In the genomic region with DNA sequence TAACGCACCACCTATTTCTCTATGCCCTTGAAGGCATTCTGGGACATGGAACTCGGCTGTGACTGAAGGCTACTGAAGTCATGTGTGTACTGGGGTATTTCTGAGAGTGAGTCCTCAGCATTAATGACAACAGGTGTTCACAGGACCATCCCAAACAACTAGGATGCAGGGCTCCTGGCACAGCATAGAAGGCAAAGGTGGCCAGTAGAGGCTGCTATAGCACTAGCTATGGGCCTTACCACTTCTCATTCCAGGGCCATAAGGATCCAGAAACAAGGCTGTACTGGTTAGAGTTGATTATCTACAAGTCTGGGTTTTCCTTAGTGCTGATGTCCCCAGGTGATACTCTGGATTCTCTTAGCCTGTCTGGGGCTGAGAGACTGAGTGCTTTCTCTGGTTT, we compare ENCODE assay signal across 21 mouse cellular contexts. TPM values are rescaled to one million over a fixed set of nuclear protein-coding genes. Genes with fewer than 3 reads are reported as not detected.
DNase-seq lines count a peak whose midpoint lies in the region; ATAC-seq lines count a peak whose summit lies in the region.
"Had no signal": no experiment of that assay in that cellular context is flagged by ENCODE, and none has a peak within 500 bp of the region (broad histone marks: within the 10 kb centered on the region; RNA-seq: fewer than 3 reads in every experiment).

No protein-coding gene starts in this region.

- H3K4me1 ChIP-seq in forebrain, embryonic 13.5 days = peaks cover 28% of the 10 kb centered on the region
- peaks cover 18% of the 10 kb centered on the region for H3K4me1 ChIP-seq in forebrain, embryonic 16.5 days (replicated peaks; ENCODE audit: control insufficient read depth, insufficient read depth, low read length)
- H3K4me1 ChIP-seq in neural tube, embryonic 13.5 days (replicated peaks) = peaks cover 19% of the 10 kb centered on the region
- peaks cover 20% of the 10 kb centered on the region for H3K4me1 ChIP-seq in forebrain, embryonic 14.5 days (ENCODE audit: control insufficient read depth, insufficient read depth, low read length)
- peaks cover 9% of the 10 kb centered on the region for H3K4me1 ChIP-seq in neural tube, embryonic 14.5 days (ENCODE audit: control insufficient read depth, insufficient read depth, low read length)
- H3K4me1 ChIP-seq: intestine, embryonic 15.5 days had no signal

- H3K9ac ChIP-seq in forebrain, embryonic 13.5 days = no peak overlapping the region
- H3K9ac ChIP-seq in forebrain, embryonic 16.5 days (replicated peaks; ENCODE audit: low read depth, low read length) = no peak overlapping the region
- no peak overlapping the region for H3K9ac ChIP-seq in neural tube, embryonic 13.5 days
- no peak overlapping the region for H3K9ac ChIP-seq in forebrain, embryonic 14.5 days (ENCODE audit: low read length)
- H3K9ac ChIP-seq in neural tube, embryonic 14.5 days (replicated peaks; ENCODE audit: low read depth, low read length) = no peak overlapping the region
- H3K9ac ChIP-seq: intestine, embryonic 15.5 days; limb, embryonic 12.5 days; liver, embryonic 14.5 days had no signal

- WGBS in forebrain, embryonic 13.5 days = 56% methylated on average over 2 of the region's 2 CpGs
- 58% methylated on average over 2 of the region's 2 CpGs for WGBS in forebrain, embryonic 16.5 days
- 46% methylated on average over 2 of the region's 2 CpGs for WGBS in neural tube, embryonic 13.5 days
- WGBS in forebrain, embryonic 14.5 days = 42% methylated on average over 2 of the region's 2 CpGs
- 52% methylated on average over 2 of the region's 2 CpGs for WGBS in neural tube, embryonic 14.5 days

- no peak overlapping the region for H3K4me2 ChIP-seq in forebrain, embryonic 13.5 days
- H3K4me2 ChIP-seq in forebrain, embryonic 16.5 days (ENCODE audit: low read length) = no peak overlapping the region
- H3K4me2 ChIP-seq in neural tube, embryonic 13.5 days = no peak overlapping the region
- H3K4me2 ChIP-seq in forebrain, embryonic 14.5 days (ENCODE audit: low read length) = no peak overlapping the region
- H3K4me2 ChIP-seq in neural tube, embryonic 14.5 days (ENCODE audit: low read depth, low read length) = no peak overlapping the region
- H3K4me2 ChIP-seq: intestine, embryonic 15.5 days; limb, embryonic 12.5 days had no signal

- H3K36me3 ChIP-seq in forebrain, embryonic 13.5 days (ENCODE audit: poor library complexity, severe bottlenecking) = no peaks in the 10 kb centered on the region
- no peaks in the 10 kb centered on the region for H3K36me3 ChIP-seq in forebrain, embryonic 16.5 days (ENCODE audit: control insufficient read depth, insufficient read depth)
- no peaks in the 10 kb centered on the region for H3K36me3 ChIP-seq in neural tube, embryonic 13.5 days
- H3K36me3 ChIP-seq in forebrain, embryonic 14.5 days (ENCODE audit: control insufficient read depth, insufficient read depth, low read length) = no peaks in the 10 kb centered on the region
- no peaks in the 10 kb centered on the region for H3K36me3 ChIP-seq in neural tube, embryonic 14.5 days (ENCODE audit: control insufficient read depth, insufficient read depth, low read length)
- H3K36me3 ChIP-seq: intestine, embryonic 15.5 days; limb, embryonic 12.5 days had no signal

- no peak overlapping the region for H3K4me3 ChIP-seq in forebrain, embryonic 13.5 days
- H3K4me3 ChIP-seq in forebrain, embryonic 16.5 days (replicated peaks; ENCODE audit: low read length) = no peak overlapping the region
- no peak overlapping the region for H3K4me3 ChIP-seq in neural tube, embryonic 13.5 days
- no peak overlapping the region for H3K4me3 ChIP-seq in forebrain, embryonic 14.5 days (ENCODE audit: low read depth, low read length)
- no peak overlapping the region for H3K4me3 ChIP-seq in neural tube, embryonic 14.5 days (ENCODE audit: low read depth, low read length)
- H3K4me3 ChIP-seq: intestine, embryonic 15.5 days; limb, embryonic 12.5 days had no signal

- no peak for DNase-seq in neural tube, embryonic 10.5 days (ENCODE audit: extremely low spot score, low spot score)
- peak; percentile 34 for DNase-seq in forebrain, embryonic 14.5 days (ENCODE audit: low spot score)
- DNase-seq in kidney, postnatal 14 days = no peak
- no peak for DNase-seq in heart, adult 8-10 months (ENCODE audit: low spot score)

- peak; percentile 41 for ATAC-seq in forebrain, embryonic 13.5 days
- ATAC-seq in forebrain, embryonic 16.5 days = no peak
- ATAC-seq in neural tube, embryonic 13.5 days (ENCODE audit: low read depth) = peak; percentile 51; the same call in 1 of the 2 replicates
- ATAC-seq in forebrain, embryonic 14.5 days = 0 out of 2 replicates have a peak, but pooled peaks have one; percentile 21
- peak; percentile 22; the same call in 1 of the 2 replicates for ATAC-seq in neural tube, embryonic 14.5 days (ENCODE audit: low read depth)

- H3K27ac ChIP-seq in forebrain, embryonic 13.5 days = no peak overlapping the region
- no peak overlapping the region for H3K27ac ChIP-seq in forebrain, embryonic 16.5 days (ENCODE audit: low read length)
- no peak overlapping the region for H3K27ac ChIP-seq in neural tube, embryonic 13.5 days (replicated peaks)
- H3K27ac ChIP-seq in forebrain, embryonic 14.5 days (ENCODE audit: low read depth, low read length) = no peak overlapping the region
- H3K27ac ChIP-seq in neural tube, embryonic 14.5 days (ENCODE audit: low read depth, low read length) = no peak overlapping the region
- H3K27ac ChIP-seq: intestine, embryonic 15.5 days; limb, embryonic 12.5 days; liver, embryonic 14.5 days had no signal

- no peaks in the 10 kb centered on the region for H3K27me3 ChIP-seq in forebrain, embryonic 13.5 days
- no peaks in the 10 kb centered on the region for H3K27me3 ChIP-seq in forebrain, embryonic 16.5 days (replicated peaks; ENCODE audit: control insufficient read depth, insufficient read depth, low read length)
- H3K27me3 ChIP-seq in neural tube, embryonic 13.5 days = no peaks in the 10 kb centered on the region
- no peaks in the 10 kb centered on the region for H3K27me3 ChIP-seq in forebrain, embryonic 14.5 days (replicated peaks; ENCODE audit: control insufficient read depth, insufficient read depth, low read length)
- H3K27me3 ChIP-seq in neural tube, embryonic 14.5 days (ENCODE audit: control insufficient read depth, insufficient read depth, low read length) = no peaks in the 10 kb centered on the region
- H3K27me3 ChIP-seq: intestine, embryonic 15.5 days had no signal

- peaks cover 7% of the 10 kb centered on the region for H3K9me3 ChIP-seq in forebrain, embryonic 13.5 days (replicated peaks)
- no peaks in the 10 kb centered on the region for H3K9me3 ChIP-seq in forebrain, embryonic 16.5 days (ENCODE audit: control insufficient read depth, low read length)
- H3K9me3 ChIP-seq in neural tube, embryonic 13.5 days = peaks cover 6% of the 10 kb centered on the region; the same call in 1 of the 2 replicates
- 0 out of 2 replicates have a peak, but pooled peaks cover 2% of the 10 kb centered on the region for H3K9me3 ChIP-seq in forebrain, embryonic 14.5 days (replicated peaks; ENCODE audit: control insufficient read depth, low read length)
- no peaks in the 10 kb centered on the region for H3K9me3 ChIP-seq in neural tube, embryonic 14.5 days (ENCODE audit: control insufficient read depth, low read length)
- H3K9me3 ChIP-seq: intestine, embryonic 15.5 days had no signal

RNA-seq across cellular contexts. Expression of a gene that starts 4.9 kb away (rescaled TPM):
- not detected in 2 replicates for polyA plus RNA-seq in forebrain, embryonic 13.5 days (2015; fragmentation: Nextera tagmentation; extraction: Ambion mirVana)
- not detected in 2 replicates for polyA plus RNA-seq in forebrain, embryonic 16.5 days (2015; fragmentation: Nextera tagmentation; extraction: Ambion mirVana)
- not detected in 2 replicates for polyA plus RNA-seq in neural tube, embryonic 13.5 days (2015; fragmentation: Nextera tagmentation; extraction: Ambion mirVana)
- polyA plus RNA-seq in forebrain, embryonic 14.5 days (2014; fragmentation: Nextera tagmentation; extraction: Ambion mirVana) = not detected in 2 replicates
- polyA plus RNA-seq in neural tube, embryonic 14.5 days (2014; fragmentation: Nextera tagmentation; extraction: Ambion mirVana) = not detected in 2 replicates
- total RNA-seq in heart, adult 8-10 months (2022) = not detected
- total RNA-seq: adrenal gland, postnatal 36 days; heart, postnatal 4 days; megakaryocyte progenitor cell, adult 5-6 weeks had no signal
- polyA plus RNA-seq: gonadal fat pad, adult 2 months; heart, embryonic 14.5 days; intestine, embryonic 15.5 days; kidney, embryonic 16.5 days; limb, embryonic 12.5 days; liver, embryonic 14.5 days; lung, embryonic 16.5 days; stomach, embryonic 14.5 days; thymus, postnatal 0 days had no signal

RNA-seq across cellular contexts. Expression of a gene that starts 32.1 kb away (rescaled TPM):
- polyA plus RNA-seq in forebrain, embryonic 13.5 days (2015; fragmentation: Nextera tagmentation; extraction: Ambion mirVana) = 19.0 and 21.9 TPM in 2 replicates
- 17.9 and 19.9 TPM in 2 replicates for polyA plus RNA-seq in forebrain, embryonic 16.5 days (2015; fragmentation: Nextera tagmentation; extraction: Ambion mirVana)
- 15.7 and 18.3 TPM in 2 replicates for polyA plus RNA-seq in neural tube, embryonic 13.5 days (2015; fragmentation: Nextera tagmentation; extraction: Ambion mirVana)
- 14.9 and 18.7 TPM in 2 replicates for polyA plus RNA-seq in forebrain, embryonic 14.5 days (2014; fragmentation: Nextera tagmentation; extraction: Ambion mirVana)
- 14.8 and 15.4 TPM in 2 replicates for polyA plus RNA-seq in neural tube, embryonic 14.5 days (2014; fragmentation: Nextera tagmentation; extraction: Ambion mirVana)
- 1 to 10 TPM; 6.6 to 9.0 (median 8.6) TPM for total RNA-seq in heart, adult 8-10 months (2022)

RNA-seq across cellular contexts. Expression of a gene that starts 42.1 kb away (rescaled TPM):
- polyA plus RNA-seq in forebrain, embryonic 13.5 days (2015; fragmentation: Nextera tagmentation; extraction: Ambion mirVana) = 60.7 and 65.2 TPM in 2 replicates
- polyA plus RNA-seq in forebrain, embryonic 16.5 days (2015; fragmentation: Nextera tagmentation; extraction: Ambion mirVana) = 77.7 and 80.6 TPM in 2 replicates
- 54.4 and 59.3 TPM in 2 replicates for polyA plus RNA-seq in neural tube, embryonic 13.5 days (2015; fragmentation: Nextera tagmentation; extraction: Ambion mirVana)
- polyA plus RNA-seq in forebrain, embryonic 14.5 days (2014; fragmentation: Nextera tagmentation; extraction: Ambion mirVana) = 68.8 and 70.1 TPM in 2 replicates
- polyA plus RNA-seq in neural tube, embryonic 14.5 days (2014; fragmentation: Nextera tagmentation; extraction: Ambion mirVana) = 55.0 and 59.4 TPM in 2 replicates
- 10 to 100 TPM; 18.3 to 25.1 (median 20.9) TPM for total RNA-seq in heart, adult 8-10 months (2022)

RNA-seq across cellular contexts. Expression of a gene that starts 46.5 kb away (rescaled TPM):
- polyA plus RNA-seq in forebrain, embryonic 13.5 days (2015; fragmentation: Nextera tagmentation; extraction: Ambion mirVana) = not detected in 2 replicates
- not detected in 2 replicates for polyA plus RNA-seq in forebrain, embryonic 16.5 days (2015; fragmentation: Nextera tagmentation; extraction: Ambion mirVana)
- polyA plus RNA-seq in neural tube, embryonic 13.5 days (2015; fragmentation: Nextera tagmentation; extraction: Ambion mirVana) = not detected in 2 replicates
- not detected in 2 replicates for polyA plus RNA-seq in forebrain, embryonic 14.5 days (2014; fragmentation: Nextera tagmentation; extraction: Ambion mirVana)
- not detected in 2 replicates for polyA plus RNA-seq in neural tube, embryonic 14.5 days (2014; fragmentation: Nextera tagmentation; extraction: Ambion mirVana)
- not detected for total RNA-seq in heart, adult 8-10 months (2022)
- total RNA-seq: heart, postnatal 4 days; layer of hippocampus, adult 8-10 months; megakaryocyte progenitor cell, adult 5-6 weeks had no signal
- polyA plus RNA-seq: heart, embryonic 14.5 days; kidney, embryonic 16.5 days; lung, embryonic 16.5 days; stomach, embryonic 14.5 days had no signal
